Mouse (Mus musculus) layer of hippocampus, adult 11-12 months (tissue): ENCODE results near the gene Cux1.
"Not testable (repeated sequence)": the region's sequence is repeated elsewhere in the genome, so short reads cannot be mapped to it uniquely, and the experiment has no call there.

Experiments used
- DNase-seq: peaks from one replicate; pipeline ENCODE4 v3.0.0; 2022; ENCODE audit warnings: low spot score

The Cux1 gene

GRCm38 (mm10) chr5:136245541-136246451, 321.5 kb downstream of the Cux1 start:
- DNase-seq = no peak

GRCm38 (mm10) chr5:136244762-136245540, 322.3 kb downstream of the Cux1 start:
- DNase-seq = peak; percentile 88

- no peak for DNase-seq
Observed at GRCm38 (mm10) chr5:136243851-136244761, 323.2 kb downstream of the Cux1 start.

DNA sequence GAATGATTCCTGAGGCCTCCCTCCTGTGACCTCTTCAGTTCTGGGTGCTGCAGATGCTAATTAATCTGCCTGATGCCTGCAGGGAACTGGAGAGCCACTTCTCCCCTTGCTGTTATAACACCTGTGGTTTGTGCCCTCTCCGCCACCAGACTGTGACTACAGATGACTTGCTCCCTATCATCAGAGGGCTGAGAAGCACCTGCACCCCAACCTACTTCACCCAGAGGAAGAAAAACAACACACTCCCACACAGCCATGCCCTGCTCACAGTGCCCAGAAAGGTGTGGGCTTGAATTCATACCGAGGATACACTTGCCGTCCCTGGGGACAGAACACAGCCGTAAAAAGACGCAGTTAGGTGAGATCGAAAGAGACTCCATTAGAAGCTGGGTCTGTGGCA, 326.1 kb downstream of the Cux1 start:
- DNase-seq = no peak

DNA sequence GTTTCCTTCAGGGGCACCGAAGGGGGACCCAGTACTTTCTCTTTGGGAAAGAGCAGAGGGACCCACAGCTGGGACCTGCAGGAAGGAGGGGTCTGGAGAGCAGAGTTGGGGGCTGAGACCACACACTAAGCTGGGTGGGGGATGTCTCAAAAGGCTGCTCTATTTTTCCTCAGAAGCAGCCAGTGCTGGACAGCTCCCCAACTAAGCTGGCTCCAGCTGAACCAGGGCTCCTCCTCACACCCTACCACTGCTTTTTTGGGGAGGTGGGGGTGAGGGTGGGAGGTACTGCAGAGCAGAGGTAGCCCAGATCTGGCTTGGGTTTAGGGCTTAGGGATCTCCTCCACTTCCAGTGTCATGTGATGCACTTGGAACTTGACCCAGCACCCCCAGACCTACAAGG, 326.9 kb downstream of the Cux1 start:
- DNase-seq = no peak

GRCm38 (mm10) chr5:136237607-136238006, 329.7 kb downstream of the Cux1 start:
- no peak for DNase-seq

- DNase-seq = no peak
Observed at GRCm38 (mm10) chr5:136236611-136237010, 330.7 kb downstream of the Cux1 start.

GRCm38 (mm10) chr5:136230348-136231035, 336.8 kb downstream of the Cux1 start:
- no peak for DNase-seq

GRCm38 (mm10) chr5:136226246-136226876, 340.9 kb downstream of the Cux1 start:
- DNase-seq = no peak

GRCm38 (mm10) chr5:136218585-136218984, 348.7 kb downstream of the Cux1 start:
- DNase-seq = no peak

- no peak for DNase-seq
Observed at GRCm38 (mm10) chr5:136217932-136218381, 349.3 kb downstream of the Cux1 start.

DNA sequence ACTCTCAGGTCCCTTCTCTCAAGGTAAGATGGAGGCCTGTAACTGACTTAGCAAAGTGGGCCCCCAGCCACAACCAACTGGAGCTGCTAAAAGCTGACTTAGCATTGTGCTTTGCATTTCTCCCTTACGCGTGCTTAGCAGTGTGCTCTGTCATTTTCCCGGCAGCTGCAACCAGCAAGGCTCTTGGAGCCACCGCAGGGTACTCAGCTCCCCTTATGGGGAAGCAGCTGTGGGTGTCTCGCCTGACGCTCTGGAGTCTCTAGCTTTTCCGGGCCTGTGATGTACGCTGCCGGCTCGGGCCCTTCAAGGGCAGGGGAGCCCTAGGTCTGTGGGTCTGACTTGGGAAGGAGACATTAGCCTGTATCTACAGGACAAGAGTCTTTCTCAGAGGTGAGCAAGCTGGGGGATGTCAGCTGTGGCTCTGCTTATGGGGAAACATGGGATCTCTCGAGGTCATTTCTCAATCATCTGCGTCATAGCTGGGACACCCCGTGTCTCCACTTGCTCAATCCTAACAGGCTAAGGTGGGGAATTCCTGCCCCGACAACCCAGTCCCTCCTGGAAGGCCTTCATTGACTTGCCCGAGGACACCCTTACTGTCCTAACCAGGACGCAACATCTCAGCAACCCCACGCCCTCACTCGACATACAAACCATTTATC, 350.2 kb downstream of the Cux1 start:
- no peak for DNase-seq

GRCm38 (mm10) chr5:136215958-136216357, 351.3 kb downstream of the Cux1 start:
- DNase-seq = peak; percentile 16

GRCm38 (mm10) chr5:136215211-136215610, 352.1 kb downstream of the Cux1 start:
- no peak for DNase-seq

DNA sequence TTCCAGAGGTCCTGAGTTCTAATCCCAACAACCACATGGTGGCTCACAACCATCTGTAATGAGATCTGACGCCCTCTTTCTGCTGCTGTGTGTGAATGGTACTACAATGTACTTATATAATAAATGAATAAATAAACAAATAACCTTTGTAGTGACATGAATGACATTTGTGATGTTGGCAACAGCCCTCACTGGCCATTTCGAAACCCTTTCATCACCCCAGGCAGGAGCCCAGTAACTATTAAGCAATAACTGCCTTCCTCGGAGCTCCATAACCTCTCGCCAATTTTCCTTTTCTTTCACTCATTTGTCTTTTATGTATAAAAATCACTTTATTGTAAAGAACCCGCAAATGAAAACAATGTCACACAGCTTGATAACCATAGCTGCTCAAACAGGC, 353.6 kb downstream of the Cux1 start:
- no peak for DNase-seq

DNA sequence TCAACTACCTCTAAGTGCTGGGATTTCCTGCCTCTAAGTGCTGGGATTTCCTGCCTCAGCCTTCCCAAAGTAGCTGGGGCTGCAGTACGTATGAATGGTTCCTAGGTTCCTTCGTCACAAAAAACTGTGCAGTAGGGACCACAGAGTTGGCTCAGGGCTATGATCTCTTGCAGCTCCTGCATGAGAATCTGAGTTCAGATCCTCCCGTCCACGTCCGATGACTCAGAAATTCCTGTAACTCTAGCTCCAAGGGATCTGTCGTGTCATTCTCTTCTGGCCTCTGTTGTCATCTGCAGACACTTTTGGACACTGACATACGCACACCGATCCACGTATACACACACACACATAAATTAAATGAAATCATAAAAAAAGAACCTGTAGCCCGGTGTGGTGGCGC, 354.6 kb downstream of the Cux1 start:
- no peak for DNase-seq

- not testable (repeated sequence) for DNase-seq
Observed at GRCm38 (mm10) chr5:136211341-136212102, 355.8 kb downstream of the Cux1 start.

GRCm38 (mm10) chr5:136210549-136210948, 356.7 kb downstream of the Cux1 start:
- no peak for DNase-seq

- peak; percentile 76 for DNase-seq
Observed at GRCm38 (mm10) chr5:136201832-136202231, 365.5 kb downstream of the Cux1 start.
